Mouse (Mus musculus) adrenal gland, adult 18-20 months (tissue): ENCODE results near the gene Olfr1402. TPM values are rescaled to one million over a fixed set of nuclear protein-coding genes. Genes with fewer than 3 reads are reported as not detected.

ENCODE experiments used
- DNase-seq, 2 experiments: peaks; one replicate each; pipeline ENCODE4 v3.0.0; 2021 to 2022; ENCODE audit warnings: low spot score in 2 of 2
- long read RNA-seq, 2 experiments: library from polyadenylated mRNA; stranded (forward); transcript quantifications; one replicate each; pipeline ENCODE4 v2.0.0; 2021
- total RNA-seq, 2 experiments: library from RNA; stranded (reverse); gene quantifications; 1 replicate in 1 of 2; 2 replicates in 1 of 2; pipeline ENCODE4 v1.2.3; 2021

The Olfr1402 gene
- total RNA-seq, result not detected
- long read RNA-seq, experiment 1, result 0 reads
- long read RNA-seq, experiment 2, result 0 reads

DNA sequence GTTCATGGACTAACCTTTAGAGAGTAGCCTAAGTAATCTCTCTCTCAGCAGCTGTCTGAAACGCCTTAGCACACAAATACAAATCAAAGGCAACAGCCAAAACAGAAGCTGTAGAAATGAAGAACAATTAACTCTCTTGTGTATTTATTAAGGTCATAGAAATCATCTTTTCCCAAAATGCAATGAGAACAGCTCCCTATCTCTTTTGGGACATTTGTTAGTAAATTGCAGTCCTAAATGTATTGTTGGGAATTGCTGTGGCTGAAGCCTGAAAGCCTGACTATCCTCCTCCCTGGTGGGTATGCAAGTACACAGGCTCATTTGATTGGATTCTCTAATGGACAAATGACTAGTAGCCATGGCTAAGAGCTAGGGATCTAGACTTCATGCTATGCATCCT, at the start of gene Olfr1402:
Gene Olfr1402, minus strand, starts transcription at position 101 of the 400 bp plus-strand sequence.
- no peak for DNase-seq

DNA sequence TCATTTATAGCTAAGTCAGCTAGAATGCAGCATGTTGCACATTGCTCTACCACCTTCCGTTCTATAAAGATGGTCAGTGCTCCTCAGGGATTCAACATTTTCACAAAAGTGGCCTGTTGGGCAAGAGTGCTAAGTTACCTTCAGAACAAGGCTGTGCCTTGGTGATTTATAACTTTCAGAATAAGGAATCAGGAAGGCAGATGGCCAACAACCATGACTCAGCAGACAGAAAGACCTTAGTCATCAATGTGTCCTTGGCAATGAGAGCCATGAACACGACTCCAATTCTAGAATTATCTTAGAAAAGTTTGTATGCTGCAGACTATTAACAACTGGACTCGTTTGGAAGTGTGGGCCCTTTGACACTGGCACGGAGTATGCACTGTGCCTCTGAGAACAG, 33.5 kb upstream of the Olfr1402 start:
- peak; percentile 27 to 54 for DNase-seq

DNA sequence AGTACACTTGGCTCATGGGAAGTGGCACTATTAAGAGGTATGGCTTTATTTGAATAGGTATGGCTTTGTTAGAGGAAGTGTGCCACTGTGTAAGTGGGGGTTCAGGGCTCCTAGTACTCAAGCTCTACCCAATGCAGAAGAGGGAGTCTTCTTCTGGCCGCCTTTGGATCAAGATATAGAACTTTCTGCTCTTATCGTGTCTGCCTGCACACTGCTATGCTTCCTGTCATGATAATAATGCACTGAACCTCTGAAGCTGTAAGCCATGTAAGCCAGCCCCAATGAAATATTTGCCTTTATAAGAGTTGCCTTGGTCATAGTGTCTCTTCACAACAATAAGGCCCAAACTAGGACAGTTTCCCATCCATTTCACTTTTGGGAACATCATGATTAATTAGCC, 16.8 kb upstream of the Olfr1402 start:
- DNase-seq, result no peak

DNA sequence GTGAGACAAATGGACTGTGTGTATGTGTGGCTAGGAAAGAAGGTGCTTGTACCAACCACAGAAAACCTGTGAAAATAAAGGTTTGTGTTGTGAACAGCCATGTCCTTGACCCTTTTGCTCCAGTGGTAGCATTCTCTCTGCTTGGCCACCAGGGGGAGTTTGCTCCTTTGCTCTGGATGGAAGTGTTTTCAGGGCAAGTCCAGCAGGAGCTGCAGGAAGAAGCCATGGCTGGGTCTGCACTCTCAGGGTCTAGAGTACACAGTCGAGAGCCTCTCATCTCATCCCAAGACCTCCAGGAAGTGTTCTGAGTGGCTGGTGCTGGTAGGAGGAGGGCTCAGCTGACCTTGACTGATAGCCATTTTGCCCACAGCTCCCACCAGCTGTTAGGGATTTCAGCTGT, 27.5 kb downstream of the Olfr1402 start:
- peak; percentile 6 to 25 for DNase-seq

DNA sequence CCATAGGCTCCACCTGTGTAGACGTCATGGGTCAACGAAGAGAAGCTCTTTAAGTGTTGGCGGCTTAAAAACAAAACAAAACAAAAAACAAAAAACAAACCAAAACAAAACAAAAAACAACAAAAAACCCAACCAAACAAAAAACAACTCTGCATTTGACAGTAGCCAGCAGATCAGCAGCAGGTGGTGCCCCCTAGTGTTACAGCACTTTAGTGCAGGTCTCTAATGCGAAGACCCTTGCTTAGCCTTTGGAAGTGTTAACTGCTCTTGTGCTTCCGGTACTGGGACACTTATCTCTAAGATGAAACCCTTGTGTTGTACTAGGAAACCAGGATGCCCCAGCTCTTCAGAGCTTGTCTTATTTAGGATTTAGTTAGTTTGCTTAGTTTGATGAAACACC, 28.7 kb downstream of the Olfr1402 start:
- no peak for DNase-seq

DNA sequence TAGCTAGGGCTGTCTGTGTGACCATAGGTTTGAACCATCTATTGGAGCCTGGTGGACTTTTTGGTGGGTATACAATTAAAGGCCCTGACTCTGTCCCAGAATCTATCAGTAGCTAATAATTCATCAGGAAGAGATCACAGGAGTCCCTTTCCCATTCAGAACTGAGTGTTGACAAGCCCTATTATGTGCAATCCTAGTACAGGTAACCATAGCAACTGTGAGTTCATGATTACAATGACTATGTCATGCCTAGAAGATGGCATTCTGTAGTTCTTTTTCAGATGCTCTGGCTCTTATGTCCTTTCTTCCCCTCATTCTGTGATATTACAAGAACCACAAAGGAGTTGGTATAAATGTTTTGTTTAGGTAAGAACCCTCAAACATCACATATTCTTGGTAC, 51.4 kb downstream of the Olfr1402 start:
- no peak for DNase-seq

DNA sequence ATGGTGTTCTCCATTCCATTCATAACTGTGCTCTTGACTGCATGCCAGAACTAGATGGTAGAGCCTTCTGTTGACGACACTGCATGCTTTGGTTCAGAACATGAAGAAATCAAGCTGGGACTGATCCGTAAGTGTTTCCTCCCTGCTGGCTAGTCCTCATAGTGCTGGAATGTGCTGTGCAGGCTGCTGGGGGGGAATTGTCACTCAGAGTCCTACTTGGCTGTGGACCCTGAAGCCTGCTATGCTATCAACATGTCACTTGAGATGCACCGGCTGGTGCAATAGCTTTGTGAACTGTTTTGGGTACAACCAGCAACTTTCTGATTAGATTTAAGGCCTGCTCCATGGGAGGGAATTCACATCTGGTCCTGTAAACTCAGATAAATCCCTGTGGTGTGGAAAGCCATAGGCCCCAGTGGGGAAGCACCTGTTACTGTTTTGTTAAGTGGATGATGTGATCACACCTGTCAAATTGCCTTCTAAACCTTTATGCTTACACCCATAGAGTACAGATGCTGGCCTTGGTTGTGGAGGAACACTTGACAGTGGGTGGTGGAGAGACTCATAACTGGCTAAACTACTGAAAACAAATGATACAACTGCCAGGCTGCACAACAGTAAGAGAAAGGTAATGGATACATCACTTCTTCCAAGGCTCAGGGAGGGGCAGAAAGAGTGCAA, 58.3 kb downstream of the Olfr1402 start:
- no peak for DNase-seq

DNA sequence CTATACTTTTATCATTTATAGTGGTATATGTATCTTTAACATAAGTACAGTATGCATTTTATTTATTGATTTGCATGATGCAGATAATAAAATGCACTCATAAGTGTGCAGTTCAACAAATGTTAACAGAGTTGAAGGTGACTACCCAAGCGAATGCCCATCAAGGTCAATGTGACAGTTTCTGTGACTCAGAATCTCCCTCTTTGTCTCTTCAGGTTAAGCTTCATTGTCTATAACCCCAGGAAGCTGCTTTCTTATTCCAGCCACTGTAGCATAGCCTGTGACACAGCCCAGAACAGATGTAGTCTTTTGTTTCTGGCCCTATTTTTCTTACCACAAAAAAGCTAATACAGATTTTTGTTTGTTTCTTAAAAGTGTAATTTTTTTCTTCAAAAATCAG, 63.4 kb downstream of the Olfr1402 start:
- no peak for DNase-seq

Other genes with a start within 250 kb of the Olfr1402 start
- 10 to 100 TPM; 10.7 to 12.8 TPM for gene Bcl9, start 124.1 kb downstream of the Olfr1402 start, total RNA-seq
- 10 to 100 TPM in 1 of 2 experiments, 1 to 10 TPM in 1; 8.5 to 11.6 TPM for gene Chd1l, start 188.2 kb upstream of the Olfr1402 start, total RNA-seq
- 10 to 100 TPM; 13.3 to 15.2 TPM for gene Fmo5, start 206.8 kb upstream of the Olfr1402 start, total RNA-seq
- 10 to 100 TPM in 1 of 2 experiments, 1 to 10 TPM in 1; 8.8 to 13.8 TPM for gene Prkab2, start 236.2 kb upstream of the Olfr1402 start, total RNA-seq